Mouse (Mus musculus) testis, adult 2 months (tissue): ENCODE results near the gene Cpe.

Experiments used
- CTCF ChIP-seq: fragments of 200-500 bp; IDR thresholded peaks from 2 replicates; pipeline ENCODE4 v1.5.1; 2012; ENCODE audit warnings: low read depth, mild to moderate bottlenecking, inconsistent platforms, low read length, moderate library complexity; ENCODE audit not compliant: control insufficient read depth, insufficient read depth, insufficient replicate concordance
- POLR2A ChIP-seq: fragments of 200-500 bp; IDR thresholded peaks from 2 replicates; pipeline ENCODE4 v1.6.1; 2012; ENCODE audit warnings: low read depth, mild to moderate bottlenecking, inconsistent platforms, low read length, moderate library complexity; ENCODE audit not compliant: control insufficient read depth

DNA sequence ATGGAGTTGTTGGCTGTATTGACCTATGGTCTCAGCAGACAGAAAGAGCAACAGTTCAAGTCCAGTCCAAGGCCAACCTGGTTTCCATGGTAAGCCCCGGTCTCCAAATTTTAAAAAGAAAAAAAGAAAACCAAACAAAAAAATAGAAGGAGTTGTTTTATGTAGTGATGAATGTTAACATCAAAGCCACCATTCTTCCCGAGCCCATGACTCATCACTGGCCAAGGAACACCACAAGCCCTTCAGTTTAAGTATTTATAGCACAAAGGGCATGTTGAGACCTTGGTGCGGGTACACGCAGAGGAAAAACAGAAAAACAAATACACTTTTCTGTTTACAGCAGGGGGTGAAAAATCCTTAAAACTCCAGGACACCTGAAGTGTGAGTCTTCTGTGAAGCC is 49.5 kb downstream of the Cpe start:
- TF ChIP-seq POLR2A: no peak
- no peak for TF ChIP-seq CTCF
